Mouse (Mus musculus) CH12.LX (cell line): Measurements from ENCODE around the gene Ccdc141.

Experiments
- CHD2 ChIP-seq: IDR thresholded peaks from 2 replicates; pipeline ENCODE4 v1.6.1; 2011; ENCODE audit warnings: low read length, improper control_type of control experiment
- CTCF ChIP-seq, 2 experiments: IDR thresholded peaks in 1 of 2; conservative IDR thresholded peaks in 1 of 2; 2 replicates each; pipeline ENCODE4 v1.5.1; 2011 to 2012; ENCODE audit warnings: low read depth in 2 of 2, low read length in 2 of 2, improper control_type of control experiment in 1 of 2, inconsistent platforms in 1 of 2, mild to moderate bottlenecking in 1 of 2, moderate library complexity in 1 of 2
- E2F4 ChIP-seq: IDR thresholded peaks from 2 replicates; pipeline ENCODE4 v1.6.1; 2011; ENCODE audit warnings: low read depth, low read length, improper control_type of control experiment; ENCODE audit not compliant: insufficient replicate concordance
- EP300 ChIP-seq: IDR thresholded peaks from 2 replicates; pipeline ENCODE4 v1.6.1; 2011; ENCODE audit warnings: low read length, improper control_type of control experiment
- GABPA ChIP-seq: IDR thresholded peaks from 2 replicates; pipeline ENCODE4 v1.6.1; 2012; ENCODE audit warnings: low read depth, low read length, improper control_type of control experiment, inconsistent platforms; ENCODE audit not compliant: insufficient replicate concordance
- MAFK ChIP-seq: IDR thresholded peaks from 2 replicates; pipeline ENCODE4 v1.6.1; 2011; ENCODE audit warnings: low read length, improper control_type of control experiment; ENCODE audit not compliant: insufficient replicate concordance
- MAX ChIP-seq: IDR thresholded peaks from 2 replicates; pipeline ENCODE4 v1.6.1; 2011; ENCODE audit warnings: low read length, improper control_type of control experiment
- MYC ChIP-seq: IDR thresholded peaks from 2 replicates; pipeline ENCODE4 v1.6.1; 2011; ENCODE audit warnings: low read depth, mild to moderate bottlenecking, improper control_type of control experiment, low read length
- POLR2A ChIP-seq: IDR thresholded peaks from 2 replicates; pipeline ENCODE4 v1.6.1; 2011; ENCODE audit warnings: low read depth, mild to moderate bottlenecking, improper control_type of control experiment, low read length
- SIN3A ChIP-seq: IDR thresholded peaks from 2 replicates; pipeline ENCODE4 v1.6.1; 2012; ENCODE audit warnings: low read length, improper control_type of control experiment, inconsistent platforms
- USF1 ChIP-seq: IDR thresholded peaks from 2 replicates; pipeline ENCODE4 v1.6.1; 2014; ENCODE audit warnings: low read depth, mild to moderate bottlenecking, inconsistent platforms, low read length, improper control_type of control experiment
- ZC3H11A ChIP-seq: IDR thresholded peaks from 2 replicates; pipeline ENCODE4 v1.6.1; 2012; ENCODE audit warnings: low read depth, mild to moderate bottlenecking, inconsistent platforms, low read length, improper control_type of control experiment
- ZKSCAN1 ChIP-seq: IDR thresholded peaks from 2 replicates; pipeline ENCODE4 v1.6.1; 2012; ENCODE audit warnings: low read depth, inconsistent platforms, low read length, improper control_type of control experiment, borderline replicate concordance

GRCm38 (mm10) chr2:77169218-77169617, 1.2 kb downstream of the Ccdc141 start:
- TF ChIP-seq ZC3H11A, result no peak
- TF ChIP-seq MAX, result no peak
- no peak for TF ChIP-seq CTCF (conservative IDR thresholded peaks at IDR 0.05 in 1 of 2, IDR thresholded peaks at IDR 0.05 in 1 of 2; ENCODE audit: low read depth in 2 of 2, low read length in 2 of 2)
- TF ChIP-seq E2F4, result no peak
- no peak for TF ChIP-seq EP300
- TF ChIP-seq USF1, result no peak
- no peak for TF ChIP-seq SIN3A
- no peak for TF ChIP-seq POLR2A
- TF ChIP-seq CHD2, result no peak
- no peak for TF ChIP-seq ZKSCAN1
- no peak for TF ChIP-seq GABPA
- TF ChIP-seq MYC, result no peak
- TF ChIP-seq MAFK, result no peak
